Mouse (Mus musculus) layer of hippocampus, adult 9-10 months (tissue): ENCODE measurements around the gene Rab43.

Experiments used
- DNase-seq: peaks from one replicate; pipeline ENCODE4 v3.0.0; 2022; ENCODE audit warnings: low spot score

Gene Rab43

GRCm38 (mm10) chr6:87748531-87748930, 63.4 kb downstream of the Rab43 start:
- no peak for DNase-seq

- no peak for DNase-seq
Measured at GRCm38 (mm10) chr6:87748078-87748477, 63.9 kb downstream of the Rab43 start.

GRCm38 (mm10) chr6:87746849-87747248, 65.1 kb downstream of the Rab43 start:
- no peak for DNase-seq

- DNase-seq: no peak
Measured at GRCm38 (mm10) chr6:87746059-87746458, 65.9 kb downstream of the Rab43 start.

- DNase-seq: no peak
Measured at GRCm38 (mm10) chr6:87745301-87745700, 66.7 kb downstream of the Rab43 start.

GRCm38 (mm10) chr6:87744632-87745031, 67.3 kb downstream of the Rab43 start:
- DNase-seq: no peak

- no peak for DNase-seq
Measured at GRCm38 (mm10) chr6:87743281-87743680, 68.7 kb downstream of the Rab43 start.

- no peak for DNase-seq
Measured at GRCm38 (mm10) chr6:87742804-87743203, 69.2 kb downstream of the Rab43 start.

GRCm38 (mm10) chr6:87741978-87742377, 70.0 kb downstream of the Rab43 start:
- DNase-seq: no peak

GRCm38 (mm10) chr6:87740496-87740895, 71.5 kb downstream of the Rab43 start:
- DNase-seq: no peak

- no peak for DNase-seq
Measured at GRCm38 (mm10) chr6:87739898-87740297, 72.1 kb downstream of the Rab43 start.
